Mouse (Mus musculus): Measurements from ENCODE around the gene Gabra5. TPM values are rescaled to one million over a fixed set of nuclear protein-coding genes. Genes with fewer than 3 reads are reported as not detected.

Gabra5 gene
- polyA plus RNA-seq, 1 experiment: 0.08 TPM

GRCm38 (mm10) chr7:57508860-57509632 is 813 bp downstream of the Gabra5 start:
- H3K27me3 ChIP-seq (ENCODE audit: control insufficient read depth, insufficient read depth, low read length): no peaks in the 10 kb centered on the region
- H3K4me1 ChIP-seq (replicated peaks; ENCODE audit: control insufficient read depth, insufficient read depth, low read length): no peaks in the 10 kb centered on the region
- H3K27ac ChIP-seq (ENCODE audit: control insufficient read depth, insufficient read depth, low read length): no peak overlapping the region
- H3K36me3 ChIP-seq (ENCODE audit: control insufficient read depth, insufficient read depth, low read length): no peaks in the 10 kb centered on the region
- WGBS: 11% methylated on average over 65 of the region's 72 CpGs
- TF ChIP-seq CTCF (IDR thresholded peaks at IDR 0.05; ENCODE audit: borderline replicate concordance, control insufficient read depth, extremely low read depth, insufficient read depth, low read length, poor library complexity) (no peak), POLR2A (IDR thresholded peaks at IDR 0.05; ENCODE audit: control insufficient read depth, extremely low read depth, insufficient read depth, low read length, poor library complexity) (no peak)
- H3K4me3 ChIP-seq (ENCODE audit: control insufficient read depth, insufficient read depth, low read length): no peak overlapping the region
- no peak for DNase-seq

DNA sequence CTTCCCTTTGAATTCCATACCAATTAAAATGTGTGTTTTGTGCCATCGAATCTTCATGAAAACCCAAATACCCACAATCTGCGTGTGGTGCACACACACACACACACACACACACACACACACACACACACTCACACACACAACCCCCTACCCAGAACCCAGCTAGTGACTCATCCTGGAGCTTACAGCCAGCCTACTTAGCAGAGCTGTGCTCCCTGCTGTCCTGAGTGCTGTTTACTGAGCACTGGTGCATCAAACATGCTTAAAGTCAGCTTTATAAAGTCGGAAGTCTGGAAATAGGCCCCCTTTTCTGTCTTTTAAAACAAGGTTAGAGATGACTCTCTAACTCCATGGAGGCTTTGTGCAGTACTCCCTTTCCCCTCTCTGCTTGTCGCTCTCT is 7.0 kb downstream of the Gabra5 start:
- WGBS: 86% methylated on average over 4 of the region's 4 CpGs
- no peak for TF ChIP-seq CTCF (IDR thresholded peaks at IDR 0.05; ENCODE audit: borderline replicate concordance, control insufficient read depth, extremely low read depth, insufficient read depth, low read length, poor library complexity)
- TF ChIP-seq POLR2A (IDR thresholded peaks at IDR 0.05; ENCODE audit: control insufficient read depth, extremely low read depth, insufficient read depth, low read length, poor library complexity): no peak
- H3K4me3 ChIP-seq (ENCODE audit: control insufficient read depth, insufficient read depth, low read length): no peak overlapping the region
- no peaks in the 10 kb centered on the region for H3K27me3 ChIP-seq (ENCODE audit: control insufficient read depth, insufficient read depth, low read length)
- no peaks in the 10 kb centered on the region for H3K4me1 ChIP-seq (replicated peaks; ENCODE audit: control insufficient read depth, insufficient read depth, low read length)
- DNase-seq: no peak
- no peaks in the 10 kb centered on the region for H3K36me3 ChIP-seq (ENCODE audit: control insufficient read depth, insufficient read depth, low read length)
- H3K27ac ChIP-seq (ENCODE audit: control insufficient read depth, insufficient read depth, low read length): no peak overlapping the region

DNA sequence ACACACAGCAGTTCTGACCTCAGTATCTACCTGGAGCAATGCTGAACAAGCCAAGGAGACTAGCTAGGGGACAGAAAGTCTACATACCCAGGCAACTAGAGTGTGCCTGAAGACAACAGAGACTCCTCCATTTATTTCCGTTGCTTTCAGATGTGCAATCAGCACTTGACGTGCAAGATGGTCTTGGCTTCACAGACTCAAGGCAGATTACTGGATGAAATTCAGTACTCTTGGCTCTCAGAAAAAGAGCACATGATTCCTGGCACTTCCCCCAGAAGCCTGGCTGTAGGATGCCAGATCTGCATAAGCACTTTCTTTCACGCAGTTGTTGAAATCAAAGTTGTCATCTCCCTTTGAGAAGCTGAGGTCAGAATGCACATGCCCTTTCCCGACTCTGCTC is 18.1 kb downstream of the Gabra5 start:
- Histone ChIP-seq H3K36me3 (ENCODE audit: control insufficient read depth, insufficient read depth, low read length) (no peaks in the 10 kb centered on the region), H3K4me3 (ENCODE audit: control insufficient read depth, insufficient read depth, low read length) (no peak overlapping the region), H3K27ac (ENCODE audit: control insufficient read depth, insufficient read depth, low read length) (no peak overlapping the region), H3K4me1 (replicated peaks; ENCODE audit: control insufficient read depth, insufficient read depth, low read length) (no peaks in the 10 kb centered on the region), H3K27me3 (ENCODE audit: control insufficient read depth, insufficient read depth, low read length) (no peaks in the 10 kb centered on the region)
- DNase-seq: no peak
- TF ChIP-seq POLR2A (IDR thresholded peaks at IDR 0.05; ENCODE audit: control insufficient read depth, extremely low read depth, insufficient read depth, low read length, poor library complexity) (no peak), CTCF (IDR thresholded peaks at IDR 0.05; ENCODE audit: borderline replicate concordance, control insufficient read depth, extremely low read depth, insufficient read depth, low read length, poor library complexity) (no peak)
- WGBS: 87% methylated on average over 4 of the region's 4 CpGs

DNA sequence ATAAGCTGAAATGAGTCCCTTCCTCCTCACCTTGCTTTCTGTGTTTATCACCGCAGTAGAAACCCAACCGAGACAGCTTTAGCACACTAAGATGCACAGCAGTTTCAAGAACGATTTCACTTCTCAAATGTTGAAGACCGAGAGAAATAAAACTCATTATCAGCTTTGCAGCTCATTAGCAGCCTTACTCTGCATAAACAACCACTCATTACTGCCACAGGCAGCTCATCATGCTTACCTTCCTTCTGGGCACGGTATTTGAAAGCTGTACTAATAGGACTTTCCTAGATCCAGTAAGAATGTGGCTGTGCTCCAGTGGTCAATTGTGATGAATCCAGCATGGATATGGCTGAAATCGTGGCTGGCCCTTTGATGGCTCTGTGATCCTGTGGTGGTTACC is 23.0 kb downstream of the Gabra5 start:
- Histone ChIP-seq H3K27me3 (ENCODE audit: control insufficient read depth, insufficient read depth, low read length) (no peaks in the 10 kb centered on the region), H3K27ac (ENCODE audit: control insufficient read depth, insufficient read depth, low read length) (no peak overlapping the region), H3K36me3 (ENCODE audit: control insufficient read depth, insufficient read depth, low read length) (no peaks in the 10 kb centered on the region), H3K4me1 (replicated peaks; ENCODE audit: control insufficient read depth, insufficient read depth, low read length) (no peaks in the 10 kb centered on the region), H3K4me3 (ENCODE audit: control insufficient read depth, insufficient read depth, low read length) (no peak overlapping the region)
- WGBS: 85% methylated on average over 6 of the region's 6 CpGs
- DNase-seq: no peak
- TF ChIP-seq CTCF (IDR thresholded peaks at IDR 0.05; ENCODE audit: borderline replicate concordance, control insufficient read depth, extremely low read depth, insufficient read depth, low read length, poor library complexity) (no peak), POLR2A (IDR thresholded peaks at IDR 0.05; ENCODE audit: control insufficient read depth, extremely low read depth, insufficient read depth, low read length, poor library complexity) (no peak)

DNA sequence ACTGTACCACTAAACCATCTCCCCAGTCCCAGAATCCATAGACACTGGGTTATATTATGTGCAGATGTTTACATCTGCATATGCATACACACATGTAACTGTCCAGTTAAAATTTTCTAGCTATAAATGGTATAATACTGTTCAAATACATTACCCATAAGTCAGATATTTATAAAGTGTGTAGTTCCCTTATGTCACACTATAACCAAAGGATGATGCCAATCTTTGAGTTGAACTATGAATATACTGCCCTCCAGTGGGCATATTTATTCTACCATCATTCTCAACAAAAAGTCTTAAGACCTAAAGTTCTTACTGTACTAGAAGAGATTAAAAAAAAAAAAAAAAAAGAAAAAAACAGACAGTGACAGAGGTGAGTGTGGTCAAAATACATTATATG is 27.0 kb downstream of the Gabra5 start:
- no peak overlapping the region for H3K4me3 ChIP-seq (ENCODE audit: control insufficient read depth, insufficient read depth, low read length)
- TF ChIP-seq CTCF (IDR thresholded peaks at IDR 0.05; ENCODE audit: borderline replicate concordance, control insufficient read depth, extremely low read depth, insufficient read depth, low read length, poor library complexity) (no peak), POLR2A (IDR thresholded peaks at IDR 0.05; ENCODE audit: control insufficient read depth, extremely low read depth, insufficient read depth, low read length, poor library complexity) (no peak)

DNA sequence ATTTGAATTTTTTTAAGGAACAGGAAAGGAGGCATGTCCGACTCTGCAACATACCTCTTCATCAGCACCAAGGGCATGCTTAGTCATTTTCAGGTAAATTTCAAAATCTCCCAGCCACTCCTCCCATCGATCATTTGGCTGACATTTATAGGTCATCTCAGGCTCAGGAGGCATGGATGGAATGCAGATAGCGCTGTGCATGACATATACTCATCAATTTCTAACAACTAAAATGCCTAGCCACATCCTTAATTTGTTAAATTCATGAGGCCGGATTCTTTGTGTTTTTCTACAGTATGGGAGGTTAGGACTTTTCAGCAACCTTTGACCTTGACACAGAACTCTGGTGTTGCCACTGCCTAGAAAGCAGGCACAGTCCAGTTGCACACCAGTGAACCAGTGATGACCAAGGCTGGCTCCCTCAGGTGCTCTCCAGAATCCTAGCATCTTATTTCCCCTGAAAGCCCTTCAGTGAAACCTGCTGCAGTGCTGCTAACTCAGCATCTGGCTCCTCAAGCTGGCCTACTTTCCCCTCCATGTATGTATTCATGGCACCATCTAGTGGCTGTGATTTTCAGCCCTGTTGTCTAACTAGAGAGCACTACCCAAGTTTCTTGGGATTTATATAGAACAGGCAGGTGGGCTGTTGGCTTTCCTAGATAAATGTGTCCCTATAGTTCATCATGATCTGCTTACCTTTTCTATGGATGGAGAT is 35.9 kb downstream of the Gabra5 start:
- Histone ChIP-seq H3K27ac (ENCODE audit: control insufficient read depth, insufficient read depth, low read length) (no peak overlapping the region), H3K4me1 (replicated peaks; ENCODE audit: control insufficient read depth, insufficient read depth, low read length) (no peaks in the 10 kb centered on the region), H3K4me3 (ENCODE audit: control insufficient read depth, insufficient read depth, low read length) (no peak overlapping the region), H3K36me3 (ENCODE audit: control insufficient read depth, insufficient read depth, low read length) (no peaks in the 10 kb centered on the region), H3K27me3 (ENCODE audit: control insufficient read depth, insufficient read depth, low read length) (no peaks in the 10 kb centered on the region)
- no peak for DNase-seq
- TF ChIP-seq CTCF (IDR thresholded peaks at IDR 0.05; ENCODE audit: borderline replicate concordance, control insufficient read depth, extremely low read depth, insufficient read depth, low read length, poor library complexity) (no peak), POLR2A (IDR thresholded peaks at IDR 0.05; ENCODE audit: control insufficient read depth, extremely low read depth, insufficient read depth, low read length, poor library complexity) (no peak)
- WGBS: 81% methylated on average over 4 of the region's 4 CpGs

More for the DNA sequence above, 27.0 kb downstream of the Gabra5 start:
- Histone ChIP-seq H3K36me3 (ENCODE audit: control insufficient read depth, insufficient read depth, low read length) (no peaks in the 10 kb centered on the region), H3K27me3 (ENCODE audit: control insufficient read depth, insufficient read depth, low read length) (no peaks in the 10 kb centered on the region), H3K27ac (ENCODE audit: control insufficient read depth, insufficient read depth, low read length) (no peak overlapping the region), H3K4me1 (replicated peaks; ENCODE audit: control insufficient read depth, insufficient read depth, low read length) (no peaks in the 10 kb centered on the region)
- DNase-seq: no peak

Measured in thymus, adult 2 months (tissue).